Comparison of ENCODE assay signal across 8 mouse cellular contexts in the genomic region with DNA sequence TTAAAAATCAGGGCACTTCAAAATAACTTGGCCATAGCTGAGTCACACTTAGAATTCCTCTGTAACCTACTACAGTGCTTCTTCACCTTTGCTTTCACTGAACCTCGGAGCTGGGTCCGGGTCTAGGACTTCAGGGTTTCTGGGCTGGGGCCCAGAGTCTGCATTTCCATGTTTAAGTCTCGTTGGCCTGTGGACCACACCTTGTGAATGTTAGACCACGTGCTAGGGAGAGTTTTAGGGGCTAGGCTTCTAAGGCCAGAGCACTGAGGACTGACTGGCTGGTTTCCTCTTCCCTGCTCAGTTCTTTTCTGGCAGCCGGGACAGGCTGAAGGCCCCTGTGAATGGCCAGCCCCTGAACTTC. TPM values are rescaled to one million over a fixed set of nuclear protein-coding genes. Genes with fewer than 3 reads are reported as not detected.
DNase-seq lines count a peak whose midpoint lies in the region; ATAC-seq and TF ChIP-seq lines count a peak whose summit lies in the region.

No protein-coding gene starts in this region.

- H3K9ac ChIP-seq in hindbrain, embryonic 14.5 days: peak overlapping the region; percentile 75
- H3K9ac ChIP-seq in midbrain, embryonic 15.5 days: peak overlapping the region; percentile 78; the same call in 1 of the 2 replicates

- no peak for ATAC-seq in hindbrain, embryonic 14.5 days (ENCODE audit: low FRiP score)
- ATAC-seq in midbrain, embryonic 15.5 days (replicated peaks): no peak
- ATAC-seq in erythroid progenitor cell, adult 5-6 weeks (replicated peaks; ENCODE audit: low FRiP score, poor library complexity, severe bottlenecking): no peak

- no peaks in the 10 kb centered on the region for H3K27me3 ChIP-seq in hindbrain, embryonic 14.5 days (ENCODE audit: control insufficient read depth, insufficient read depth, low read length)
- no peaks in the 10 kb centered on the region for H3K27me3 ChIP-seq in midbrain, embryonic 15.5 days (replicated peaks)

- TF ChIP-seq POLR2A in cortical plate, adult 2 months (IDR thresholded peaks at IDR 0.05; ENCODE audit: extremely low read depth, insufficient read depth, low read length): no peak

- peak; percentile 32 to 42 for DNase-seq in kidney, postnatal 36 days
- no peak for DNase-seq in kidney, adult 18-20 months
- no peak for DNase-seq in hindbrain, embryonic 14.5 days (ENCODE audit: low spot score)
- DNase-seq in cerebellum, adult 11-12 months: no peak
- DNase-seq in thymus, adult 18-20 months: no peak

- H3K4me1 ChIP-seq in cortical plate, adult 2 months (ENCODE audit: control insufficient read depth, insufficient read depth, low read length): no peaks in the 10 kb centered on the region
- H3K4me1 ChIP-seq in hindbrain, embryonic 14.5 days (replicated peaks; ENCODE audit: control insufficient read depth, insufficient read depth, low read length): peaks cover 12% of the 10 kb centered on the region; the same call in 1 of the 2 replicates
- H3K4me1 ChIP-seq in midbrain, embryonic 15.5 days: peaks cover 11% of the 10 kb centered on the region

- no peaks in the 10 kb centered on the region for H3K9me3 ChIP-seq in hindbrain, embryonic 14.5 days (ENCODE audit: control insufficient read depth, low read length)
- H3K9me3 ChIP-seq in midbrain, embryonic 15.5 days: no peaks in the 10 kb centered on the region

- H3K27ac ChIP-seq in cortical plate, adult 2 months (ENCODE audit: insufficient read depth, low read length): no peak overlapping the region
- peak overlapping the region; percentile 84 for H3K27ac ChIP-seq in hindbrain, embryonic 14.5 days
- H3K27ac ChIP-seq in midbrain, embryonic 15.5 days: peak overlapping the region; percentile 84

- peak overlapping the region; percentile 74 for H3K4me2 ChIP-seq in hindbrain, embryonic 14.5 days (replicated peaks)
- H3K4me2 ChIP-seq in midbrain, embryonic 15.5 days: peak overlapping the region; percentile 69

- peaks cover 13% of the 10 kb centered on the region for H3K36me3 ChIP-seq in hindbrain, embryonic 14.5 days (replicated peaks; ENCODE audit: control insufficient read depth, insufficient read depth)
- H3K36me3 ChIP-seq in midbrain, embryonic 15.5 days (replicated peaks): peaks cover 10% of the 10 kb centered on the region

- WGBS in hindbrain, embryonic 14.5 days: 30% methylated on average over 5 of the region's 5 CpGs
- 17% methylated on average over 5 of the region's 5 CpGs for WGBS in midbrain, embryonic 15.5 days

- no peak for TF ChIP-seq CTCF in cortical plate, adult 2 months (IDR thresholded peaks at IDR 0.05; ENCODE audit: extremely low read depth, insufficient read depth, low read length)

- peak overlapping the region; percentile 84 for H3K4me3 ChIP-seq in cortical plate, adult 2 months (ENCODE audit: insufficient read depth, low read length)
- peak overlapping the region; percentile 73 for H3K4me3 ChIP-seq in hindbrain, embryonic 14.5 days (replicated peaks; ENCODE audit: low read length)
- H3K4me3 ChIP-seq in midbrain, embryonic 15.5 days: peak overlapping the region; percentile 68

RNA-seq across cellular contexts. Expression of a gene that starts 0.3 kb away (rescaled TPM):
- polyA plus RNA-seq in cortical plate, adult 2 months (2012; rRNA removed): 26.0 and 27.0 TPM in 2 replicates
- polyA plus RNA-seq in hindbrain, embryonic 14.5 days (2014; fragmentation: Nextera tagmentation; extraction: Ambion mirVana): 36.2 and 38.9 TPM in 2 replicates
- 26.9 and 27.3 TPM in 2 replicates for polyA plus RNA-seq in midbrain, embryonic 15.5 days (2015; fragmentation: Nextera tagmentation; extraction: Ambion mirVana)
- 7.6 and 8.8 TPM in 2 replicates for total RNA-seq in erythroid progenitor cell, adult 5-6 weeks (2015; ENCODE audit: low replicate concordance)
- total RNA-seq in erythroid progenitor cell, adult 5-6 weeks (2017; ENCODE audit: low replicate concordance): 2.3 and 3.3 TPM in 2 replicates

RNA-seq across cellular contexts. Expression of a gene that starts 0.3 kb away (rescaled TPM):
- polyA plus RNA-seq in cortical plate, adult 2 months (2012; rRNA removed): 4.3 and 5.1 TPM in 2 replicates
- polyA plus RNA-seq in hindbrain, embryonic 14.5 days (2014; fragmentation: Nextera tagmentation; extraction: Ambion mirVana): 3.9 and 4.0 TPM in 2 replicates
- 10.4 and 11.0 TPM in 2 replicates for polyA plus RNA-seq in midbrain, embryonic 15.5 days (2015; fragmentation: Nextera tagmentation; extraction: Ambion mirVana)
- not detected in 2 replicates for total RNA-seq in erythroid progenitor cell, adult 5-6 weeks (2015; ENCODE audit: low replicate concordance)
- 2.3 TPM in 2 replicates for total RNA-seq in erythroid progenitor cell, adult 5-6 weeks (2017; ENCODE audit: low replicate concordance)

RNA-seq across cellular contexts. Expression of a gene that starts 10.1 kb away (rescaled TPM):
- 12.9 and 14.9 TPM in 2 replicates for polyA plus RNA-seq in cortical plate, adult 2 months (2012; rRNA removed)
- polyA plus RNA-seq in hindbrain, embryonic 14.5 days (2014; fragmentation: Nextera tagmentation; extraction: Ambion mirVana): 30.7 and 31.6 TPM in 2 replicates
- polyA plus RNA-seq in midbrain, embryonic 15.5 days (2015; fragmentation: Nextera tagmentation; extraction: Ambion mirVana): 22.9 TPM in 2 replicates
- 10.1 and 12.6 TPM in 2 replicates for total RNA-seq in erythroid progenitor cell, adult 5-6 weeks (2015; ENCODE audit: low replicate concordance)
- total RNA-seq in erythroid progenitor cell, adult 5-6 weeks (2017; ENCODE audit: low replicate concordance): 1.7 and 3.5 TPM in 2 replicates

Comparison
In these comparisons a context has a peak if more than half of its experiments do, and no peak if none do; other contexts are left out.
1. DNase-seq: peak in kidney, postnatal 36 days (2 of 2); none in kidney, adult 18-20 months (single experiment), hindbrain, embryonic 14.5 days (single experiment), cerebellum, adult 11-12 months (single experiment) and thymus, adult 18-20 months (0 of 2).
2. Peak in every context shown above with its lines, with median percentiles within 50 percentile points of each other: H3K4me3 ChIP-seq.